Mouse (Mus musculus) spleen, adult 2 months (tissue): ENCODE results near the gene Gdf11.

ENCODE experiments used
- CTCF ChIP-seq: fragments of 200-500 bp; IDR thresholded peaks from 2 replicates; pipeline ENCODE4 v1.5.1; 2011; ENCODE audit warnings: mild to moderate bottlenecking, inconsistent platforms; ENCODE audit not compliant: insufficient read depth, insufficient read length, insufficient replicate concordance; ENCODE audit errors: extremely low read depth
- POLR2A ChIP-seq: fragments of 200-500 bp; IDR thresholded peaks from 2 replicates; pipeline ENCODE4 v1.6.1; 2011; ENCODE audit warnings: low read depth, low read length, inconsistent platforms

DNA sequence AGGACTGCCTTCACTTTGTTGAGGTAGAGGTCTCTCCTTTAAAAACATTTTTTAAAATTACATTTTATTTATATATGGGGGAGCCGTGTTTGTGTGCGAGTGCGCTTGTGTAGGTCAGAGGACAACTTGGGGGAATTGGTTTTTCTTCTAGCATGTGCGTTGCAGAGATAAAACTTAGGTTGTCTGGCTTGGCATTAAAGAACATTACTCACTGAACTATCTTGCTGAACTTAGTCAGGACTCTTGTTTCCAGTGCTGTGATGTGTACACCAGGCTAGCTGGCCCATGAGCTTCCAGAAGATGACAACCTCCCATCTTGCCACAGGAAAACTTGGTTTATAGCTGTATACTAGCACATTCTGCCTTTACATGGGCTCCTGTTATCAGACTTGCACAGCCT, 44.9 kb downstream of the Gdf11 start:
- TF ChIP-seq CTCF = no peak
- TF ChIP-seq POLR2A = no peak
